In genomic region chr5:124093852-124094604, GRCm38 (mm10) we compare ENCODE assay signal across 11 mouse cellular contexts. TPM values are rescaled to one million over a fixed set of nuclear protein-coding genes. Genes with fewer than 3 reads are reported as not detected.
DNase-seq lines count a peak whose midpoint lies in the region; ATAC-seq and TF ChIP-seq lines count a peak whose summit lies in the region.
"Had no signal": no experiment of that assay in that cellular context is flagged by ENCODE, and none has a peak within 500 bp of the region (broad histone marks: within the 10 kb centered on the region; RNA-seq: fewer than 3 reads in every experiment).

No protein-coding gene starts in this region.

- 87% methylated on average over 12 of the region's 12 CpGs for WGBS in hindbrain, embryonic 13.5 days
- 87% methylated on average over 12 of the region's 12 CpGs for WGBS in hindbrain, embryonic 11.5 days
- 79% methylated on average over 12 of the region's 12 CpGs for WGBS in liver, embryonic 15.5 days (ENCODE audit: insufficient replicate concordance)

- no peak overlapping the region for H3K4me2 ChIP-seq in hindbrain, embryonic 13.5 days
- H3K4me2 ChIP-seq in hindbrain, embryonic 11.5 days (replicated peaks; ENCODE audit: low read depth, low read length): no peak overlapping the region
- peak overlapping the region; percentile 97 for H3K4me2 ChIP-seq in liver, embryonic 15.5 days

- no peaks in the 10 kb centered on the region for H3K9me3 ChIP-seq in hindbrain, embryonic 13.5 days
- H3K9me3 ChIP-seq in hindbrain, embryonic 11.5 days (ENCODE audit: control insufficient read depth, low read length): no peaks in the 10 kb centered on the region
- no peaks in the 10 kb centered on the region for H3K9me3 ChIP-seq in MEL (replicated peaks; ENCODE audit: insufficient read depth, low read length)
- no peaks in the 10 kb centered on the region for H3K9me3 ChIP-seq in liver, embryonic 15.5 days (replicated peaks)
- H3K9me3 ChIP-seq: limb, embryonic 15.5 days had no signal

- no peak for TF ChIP-seq POLR2A in MEL (IDR thresholded peaks at IDR 0.05; ENCODE audit: control insufficient read depth in 1 of 2, insufficient read depth in 1 of 2, low read depth in 1 of 2, low read length in 2 of 2, poor library complexity in 1 of 2)

- no peaks in the 10 kb centered on the region for H3K36me3 ChIP-seq in hindbrain, embryonic 13.5 days
- no peaks in the 10 kb centered on the region for H3K36me3 ChIP-seq in hindbrain, embryonic 11.5 days (ENCODE audit: control insufficient read depth, insufficient read depth, low read length)
- H3K36me3 ChIP-seq in MEL (ENCODE audit: control insufficient read depth in 1 of 2, insufficient read depth in 2 of 2, low read length in 2 of 2): peaks cover 0 to 3% of the 10 kb centered on the region in 2 experiments; a peak in 2 of 4 replicates
- peaks cover 11% of the 10 kb centered on the region for H3K36me3 ChIP-seq in liver, embryonic 15.5 days (replicated peaks)
- H3K36me3 ChIP-seq: limb, embryonic 15.5 days had no signal

- ATAC-seq in hindbrain, embryonic 13.5 days (ENCODE audit: low FRiP score): no peak
- ATAC-seq in hindbrain, embryonic 11.5 days (ENCODE audit: low FRiP score): no peak
- no peak for ATAC-seq in liver, embryonic 15.5 days (ENCODE audit: insufficient read depth)
- ATAC-seq in megakaryocyte progenitor cell, adult 5-6 weeks (replicated peaks; ENCODE audit: poor library complexity): no peak

- H3K4me3 ChIP-seq in hindbrain, embryonic 13.5 days: no peak overlapping the region
- H3K4me3 ChIP-seq in hindbrain, embryonic 11.5 days (ENCODE audit: low read depth, low read length): no peak overlapping the region
- no peak overlapping the region for H3K4me3 ChIP-seq in MEL (ENCODE audit: control insufficient read depth in 1 of 2, insufficient read depth in 1 of 2, low read depth in 2 of 2, low read length in 2 of 2)
- H3K4me3 ChIP-seq in liver, embryonic 15.5 days (replicated peaks): peak overlapping the region; percentile 79

- DNase-seq in adrenal gland, postnatal 14 days: peak; percentile 7
- DNase-seq in adrenal gland, postnatal 25 days: no peak
- DNase-seq in hindbrain, embryonic 11.5 days (ENCODE audit: low spot score): no peak
- DNase-seq in MEL (ENCODE audit: low read depth, low spot score): no peak
- DNase-seq in ovary, postnatal 36 days (ENCODE audit: low spot score): no peak
- DNase-seq: adrenal gland, adult 8-10 months; thymus, postnatal 25 days had no signal

- peaks cover 17% of the 10 kb centered on the region for H3K4me1 ChIP-seq in hindbrain, embryonic 13.5 days (replicated peaks)
- H3K4me1 ChIP-seq in hindbrain, embryonic 11.5 days (replicated peaks; ENCODE audit: control insufficient read depth, insufficient read depth, low read length): peaks cover 5% of the 10 kb centered on the region
- peaks cover 6 to 13% of the 10 kb centered on the region in 2 experiments for H3K4me1 ChIP-seq in MEL (ENCODE audit: control insufficient read depth in 1 of 2, insufficient read depth in 2 of 2, low read length in 2 of 2)
- H3K4me1 ChIP-seq in liver, embryonic 15.5 days (replicated peaks): peaks cover 68% of the 10 kb centered on the region

- H3K9ac ChIP-seq in hindbrain, embryonic 13.5 days: peak overlapping the region; percentile 29; the same call in 1 of the 2 replicates
- no peak overlapping the region for H3K9ac ChIP-seq in hindbrain, embryonic 11.5 days (ENCODE audit: low read depth, low read length)
- H3K9ac ChIP-seq in MEL (ENCODE audit: control insufficient read depth, low read depth, low read length, poor library complexity, severe bottlenecking): no peak overlapping the region
- peak overlapping the region; percentile 89; the same call in 1 of the 2 replicates for H3K9ac ChIP-seq in liver, embryonic 15.5 days
- H3K9ac ChIP-seq: limb, embryonic 15.5 days had no signal

- peaks cover 40% of the 10 kb centered on the region for H3K27me3 ChIP-seq in hindbrain, embryonic 13.5 days
- peaks cover 7% of the 10 kb centered on the region; the same call in 1 of the 2 replicates for H3K27me3 ChIP-seq in hindbrain, embryonic 11.5 days (ENCODE audit: control insufficient read depth, insufficient read depth, low read length)
- H3K27me3 ChIP-seq in MEL (ENCODE audit: control insufficient read depth in 1 of 2, insufficient read depth in 2 of 2, low read length in 2 of 2): no peaks in the 10 kb centered on the region
- no peaks in the 10 kb centered on the region for H3K27me3 ChIP-seq in liver, embryonic 15.5 days

- no peak for TF ChIP-seq RAD21 in MEL (IDR thresholded peaks at IDR 0.05; ENCODE audit: low read depth, low read length)

- TF ChIP-seq CTCF in MEL (IDR thresholded peaks at IDR 0.05 in 2 of 3, conservative IDR thresholded peaks at IDR 0.05 in 1 of 3; ENCODE audit: control insufficient read depth in 1 of 3, insufficient read depth in 1 of 3, low read depth in 2 of 3, low read length in 3 of 3, poor library complexity in 1 of 3, severe bottlenecking in 1 of 3): no peak

- no peak overlapping the region for H3K27ac ChIP-seq in hindbrain, embryonic 13.5 days
- H3K27ac ChIP-seq in hindbrain, embryonic 11.5 days (ENCODE audit: low read depth, low read length): no peak overlapping the region
- no peak overlapping the region for H3K27ac ChIP-seq in MEL (ENCODE audit: control insufficient read depth, low read depth, low read length)
- peak overlapping the region; percentile 93 for H3K27ac ChIP-seq in liver, embryonic 15.5 days (replicated peaks)
- H3K27ac ChIP-seq: limb, embryonic 15.5 days had no signal

- no peak for TF ChIP-seq EP300 in MEL (IDR thresholded peaks at IDR 0.05; ENCODE audit: low read depth in 1 of 2, low read length in 2 of 2)

- H3K79me2 ChIP-seq in MEL (ENCODE audit: control insufficient read depth, insufficient read depth, low read length, poor library complexity): no peaks in the 10 kb centered on the region; the same call in 1 of the 2 replicates

TF ChIP-seq in MEL, 35 proteins besides CTCF, POLR2A, EP300 and RAD21:
- TF ChIP-seq NELFE (IDR thresholded peaks at IDR 0.05; ENCODE audit: low read depth, low read length): 0 out of 2 replicates have a peak, but pooled peaks have one; percentile 11
- TF ChIP-seq SMC3 (IDR thresholded peaks at IDR 0.05; ENCODE audit: low read depth, low read length): no peak
- peak; percentile 25; the same call in 1 of the 2 replicates for TF ChIP-seq POLR2AphosphoS5 (IDR thresholded peaks at IDR 0.05; ENCODE audit: borderline replicate concordance, low read depth, low read length)
TF ChIP-seq in MEL: peak in this region for 2.

RNA-seq across cellular contexts. Expression of gene Abcb9, which starts 1.6 kb away (rescaled TPM):
- 10.5 and 10.6 TPM in 2 replicates for total RNA-seq in adrenal gland, postnatal 14 days (2021)
- 10.8 and 11.8 TPM in 2 replicates for total RNA-seq in adrenal gland, postnatal 25 days (2021)
- polyA plus RNA-seq in hindbrain, embryonic 13.5 days (2015; fragmentation: Nextera tagmentation; extraction: Ambion mirVana): 7.1 and 8.3 TPM in 2 replicates
- 0.71 and 0.76 TPM in 2 replicates for polyA plus RNA-seq in hindbrain, embryonic 11.5 days (2014; fragmentation: Nextera tagmentation; extraction: Ambion mirVana)
- 2.1 and 2.4 TPM in 2 replicates for total RNA-seq in MEL (2012; rRNA removed)
- polyA plus RNA-seq in MEL (2012; ENCODE audit: insufficient read depth in 1 of 2, insufficient read length in 2 of 2, low read depth in 1 of 2, low replicate concordance in 2 of 2, missing spikeins in 1 of 2): 1 to 10 TPM in 1 of 2 experiments, not detected in 1; 8.1 TPM
- 6.1 and 7.1 TPM in 2 replicates for polyA plus RNA-seq in liver, embryonic 15.5 days (2015; fragmentation: Nextera tagmentation; extraction: Ambion mirVana)
- total RNA-seq in megakaryocyte progenitor cell, adult 5-6 weeks (2015): 0.35 and 0.54 TPM in 2 replicates
- total RNA-seq in megakaryocyte progenitor cell, adult 5-6 weeks (2017): 0.25 and 0.61 TPM in 2 replicates

RNA-seq across cellular contexts. Expression of gene Ogfod2, which starts 18.1 kb away (rescaled TPM):
- 35.8 and 37.1 TPM in 2 replicates for total RNA-seq in adrenal gland, postnatal 14 days (2021)
- total RNA-seq in adrenal gland, postnatal 25 days (2021): 44.7 and 55.0 TPM in 2 replicates
- polyA plus RNA-seq in hindbrain, embryonic 13.5 days (2015; fragmentation: Nextera tagmentation; extraction: Ambion mirVana): 29.4 and 34.0 TPM in 2 replicates
- polyA plus RNA-seq in hindbrain, embryonic 11.5 days (2014; fragmentation: Nextera tagmentation; extraction: Ambion mirVana): 13.1 and 13.3 TPM in 2 replicates
- total RNA-seq in MEL (2012; rRNA removed): 37.9 and 39.8 TPM in 2 replicates
- polyA plus RNA-seq in MEL (2012; ENCODE audit: insufficient read depth in 1 of 2, insufficient read length in 2 of 2, low read depth in 1 of 2, low replicate concordance in 2 of 2, missing spikeins in 1 of 2): 10 to 100 TPM in 1 of 2 experiments, not detected in 1; 51.2 TPM
- 14.2 and 15.2 TPM in 2 replicates for polyA plus RNA-seq in liver, embryonic 15.5 days (2015; fragmentation: Nextera tagmentation; extraction: Ambion mirVana)
- total RNA-seq in megakaryocyte progenitor cell, adult 5-6 weeks (2015): 2.9 and 3.7 TPM in 2 replicates
- 11.9 and 13.3 TPM in 2 replicates for total RNA-seq in megakaryocyte progenitor cell, adult 5-6 weeks (2017)

RNA-seq across cellular contexts. Expression of gene Arl6ip4, which starts 21.9 kb away (rescaled TPM):
- total RNA-seq in adrenal gland, postnatal 14 days (2021): 48.5 and 64.0 TPM in 2 replicates
- total RNA-seq in adrenal gland, postnatal 25 days (2021): 56.9 and 86.5 TPM in 2 replicates
- 71.7 and 75.1 TPM in 2 replicates for polyA plus RNA-seq in hindbrain, embryonic 13.5 days (2015; fragmentation: Nextera tagmentation; extraction: Ambion mirVana)
- polyA plus RNA-seq in hindbrain, embryonic 11.5 days (2014; fragmentation: Nextera tagmentation; extraction: Ambion mirVana): 80.8 and 91.5 TPM in 2 replicates
- total RNA-seq in MEL (2012; rRNA removed): 57.8 and 60.4 TPM in 2 replicates
- 100 to 1,000 TPM in 1 of 2 experiments, not detected in 1; 128 TPM for polyA plus RNA-seq in MEL (2012; ENCODE audit: insufficient read depth in 1 of 2, insufficient read length in 2 of 2, low read depth in 1 of 2, low replicate concordance in 2 of 2, missing spikeins in 1 of 2)
- 52.1 and 53.5 TPM in 2 replicates for polyA plus RNA-seq in liver, embryonic 15.5 days (2015; fragmentation: Nextera tagmentation; extraction: Ambion mirVana)
- total RNA-seq in megakaryocyte progenitor cell, adult 5-6 weeks (2015): 70.6 and 80.7 TPM in 2 replicates
- total RNA-seq in megakaryocyte progenitor cell, adult 5-6 weeks (2017): 114 and 139 TPM in 2 replicates

Comparison
In these comparisons a context has a peak if more than half of its experiments do, and no peak if none do; other contexts are left out.
1. H3K9ac ChIP-seq: peak in hindbrain, embryonic 13.5 days (single experiment) and liver, embryonic 15.5 days (single experiment); none in hindbrain, embryonic 11.5 days (single experiment) and MEL (single experiment).